Mouse (Mus musculus) midbrain, embryonic 11.5 days (tissue): ENCODE measurements around the gene Lat. TPM values are rescaled to one million over a fixed set of nuclear protein-coding genes. Genes with fewer than 3 reads are reported as not detected.
"Not testable (repeated sequence)": the region's sequence is repeated elsewhere in the genome, so short reads cannot be mapped to it uniquely, and the experiment has no call there.

Experiments used
- ATAC-seq: fragments of 200-750 bp; cut with Nextera tagmentation; 2 replicates; pipeline ENCODE4 v1.8.0; 2017; ENCODE audit warnings: moderate TSS enrichment, moderate library complexity; ENCODE audit not compliant: low FRiP score
- DNase-seq: peaks from one replicate; pipeline ENCODE4 v3.0.0; 2015; ENCODE audit warnings: low spot score; ENCODE audit errors: missing footprints
- H3K27ac ChIP-seq: fragments of 300-500 bp; sonication (generic); 2 replicates; pipeline ENCODE4 v1.5.1; 2014; ENCODE audit warnings: low read depth, low read length
- H3K27me3 ChIP-seq: fragments of 300-500 bp; sonication (generic); 2 replicates; pipeline ENCODE4 v1.6.1; 2014; ENCODE audit warnings: mild to moderate bottlenecking, low read length, moderate library complexity, mixed read lengths; ENCODE audit not compliant: control insufficient read depth, insufficient read depth
- H3K36me3 ChIP-seq: fragments of 300-500 bp; sonication (generic); 2 replicates; pipeline ENCODE4 v1.6.1; 2014; ENCODE audit warnings: mild to moderate bottlenecking, low read length, moderate library complexity, mixed read lengths; ENCODE audit not compliant: control insufficient read depth, insufficient read depth
- H3K4me1 ChIP-seq: fragments of 300-500 bp; sonication (generic); 2 replicates; pipeline ENCODE4 v1.6.1; 2014; ENCODE audit warnings: low read length; ENCODE audit not compliant: control insufficient read depth, insufficient read depth
- H3K4me2 ChIP-seq: fragments of 300-500 bp; sonication (generic); 2 replicates; pipeline ENCODE4 v1.6.1; 2014; ENCODE audit warnings: mild to moderate bottlenecking, moderate library complexity
- H3K4me3 ChIP-seq: fragments of 300-500 bp; sonication (generic); 2 replicates; pipeline ENCODE4 v1.5.1; 2014; ENCODE audit warnings: low read depth, low read length
- H3K9ac ChIP-seq: fragments of 300-500 bp; sonication (generic); 2 replicates; pipeline ENCODE4 v1.6.1; 2014; ENCODE audit warnings: low read length
- H3K9me3 ChIP-seq: fragments of 300-500 bp; sonication (generic); 2 replicates; pipeline ENCODE4 v1.6.1; 2016; ENCODE audit warnings: low read length; ENCODE audit not compliant: control insufficient read depth
- WGBS: fragments of 180-500 bp; shearing (Covaris S2); extraction: QIAGEN DNeasy Blood & Tissue Kit; methylation state at CpG from one replicate; pipeline ENCODE4 v1.1.7; 2014; 5-methylcytosine and 5-hydroxymethylcytosine counted together
- polyA plus RNA-seq: library from polyadenylated mRNA; unstranded; fragments of >200 nt; fragmentation: Nextera tagmentation; extraction: Ambion mirVana; gene quantifications from 2 replicates; pipeline ENCODE4 v1.2.1, GENCODE M21; 2014

Lat gene
- polyA plus RNA-seq = 1.8 and 2.7 TPM in 2 replicates

GRCm38 (mm10) chr7:126369393-126369792, at the start of gene Lat:
Gene Lat, minus strand, starts transcription at chr7:126369570.
- no peak; the same call in 1 of the 2 replicates for ATAC-seq
- Histone ChIP-seq H3K36me3 (peaks cover 8% of the 10 kb centered on the region; the same call in 1 of the 2 replicates), H3K4me1 (no peaks in the 10 kb centered on the region), H3K9ac (no peak within 1 kb of the TSS), H3K9me3 (no peaks in the 10 kb centered on the region), H3K4me3 (no peak within 1 kb of the TSS), H3K27ac (no peak within 1 kb of the TSS), H3K4me2 (no peak within 1 kb of the TSS), H3K27me3 (no peaks in the 10 kb centered on the region)
- WGBS = 81% methylated on average over 13 of the region's 13 CpGs
- no peak for DNase-seq

- WGBS = 74% methylated on average over 3 of the region's 3 CpGs
- DNase-seq (no peak), ATAC-seq (no peak)
- H3K36me3 ChIP-seq = no peaks in the 10 kb centered on the region
- H3K27ac ChIP-seq = no peak overlapping the region
- H3K4me1 ChIP-seq = peaks cover 4% of the 10 kb centered on the region
- no peak overlapping the region for H3K4me3 ChIP-seq
- H3K9ac ChIP-seq = no peak overlapping the region
- no peaks in the 10 kb centered on the region for H3K27me3 ChIP-seq
- no peak overlapping the region for H3K4me2 ChIP-seq
- H3K9me3 ChIP-seq = no peaks in the 10 kb centered on the region
These were observed 49.1 kb upstream of the Lat start for GRCm38 (mm10) chr7:126418496-126418895.

- 0 out of 2 replicates have a peak overlapping the region, but pooled peaks have one; percentile 7 for H3K27ac ChIP-seq
- H3K36me3 ChIP-seq = no peaks in the 10 kb centered on the region
- H3K4me3 ChIP-seq = no peak overlapping the region
- WGBS = 80% methylated on average over 4 of the region's 4 CpGs
- no peak overlapping the region for H3K9ac ChIP-seq
- no peaks in the 10 kb centered on the region for H3K9me3 ChIP-seq
- H3K4me1 ChIP-seq = peaks cover 4% of the 10 kb centered on the region
- no peak overlapping the region for H3K4me2 ChIP-seq
- ATAC-seq (no peak), DNase-seq (no peak)
- H3K27me3 ChIP-seq = no peaks in the 10 kb centered on the region
These were observed 48.2 kb upstream of the Lat start for GRCm38 (mm10) chr7:126417606-126418005.

- Histone ChIP-seq H3K9ac (no peak overlapping the region), H3K4me3 (no peak overlapping the region), H3K4me2 (no peak overlapping the region), H3K27ac (peak overlapping the region; percentile 7; the same call in 1 of the 2 replicates), H3K27me3 (no peaks in the 10 kb centered on the region), H3K36me3 (no peaks in the 10 kb centered on the region), H3K9me3 (no peaks in the 10 kb centered on the region), H3K4me1 (peaks cover 4% of the 10 kb centered on the region)
- no peak for DNase-seq
- 11% methylated on average over 8 of the region's 8 CpGs for WGBS
- no peak for ATAC-seq
These were observed 47.7 kb upstream of the Lat start for GRCm38 (mm10) chr7:126417045-126417444.

GRCm38 (mm10) chr7:126416615-126417014, 47.2 kb upstream of the Lat start:
- Histone ChIP-seq H3K36me3 (no peaks in the 10 kb centered on the region), H3K4me3 (no peak overlapping the region), H3K4me1 (peaks cover 4% of the 10 kb centered on the region), H3K27ac (no peak overlapping the region), H3K9ac (no peak overlapping the region), H3K27me3 (no peaks in the 10 kb centered on the region), H3K4me2 (no peak overlapping the region), H3K9me3 (no peaks in the 10 kb centered on the region)
- no peak; the same call in 1 of the 2 replicates for ATAC-seq
- 51% methylated on average over 2 of the region's 2 CpGs for WGBS
- no peak for DNase-seq

- peaks cover 4% of the 10 kb centered on the region for H3K4me1 ChIP-seq
- WGBS = 86% methylated on average over 6 of the region's 6 CpGs
These were observed 45.4 kb upstream of the Lat start, which contains the start of gene Cd19 for GRCm38 (mm10) chr7:126414725-126415124. Gene Cd19, minus strand, starts transcription at chr7:126414889.

GRCm38 (mm10) chr7:126411061-126411460, 41.7 kb upstream of the Lat start:
- no peak overlapping the region for H3K27ac ChIP-seq
- H3K4me3 ChIP-seq = no peak overlapping the region
- no peaks in the 10 kb centered on the region for H3K36me3 ChIP-seq
- no peaks in the 10 kb centered on the region for H3K27me3 ChIP-seq
- 88% methylated on average over 4 of the region's 4 CpGs for WGBS
- no peak overlapping the region for H3K9ac ChIP-seq
- no peak for DNase-seq
- no peaks in the 10 kb centered on the region for H3K9me3 ChIP-seq
- no peak overlapping the region for H3K4me2 ChIP-seq
- H3K4me1 ChIP-seq = no peaks in the 10 kb centered on the region
- ATAC-seq = no peak

More at GRCm38 (mm10) chr7:126414725-126415124, 45.4 kb upstream of the Lat start, which contains the start of gene Cd19:
- no peak for ATAC-seq
- H3K9ac ChIP-seq = no peak within 1 kb of the TSS
- no peak within 1 kb of the TSS for H3K27ac ChIP-seq
- no peak within 1 kb of the TSS for H3K4me2 ChIP-seq
- no peaks in the 10 kb centered on the region for H3K27me3 ChIP-seq
- no peak within 1 kb of the TSS for H3K4me3 ChIP-seq
- no peaks in the 10 kb centered on the region for H3K36me3 ChIP-seq
- no peaks in the 10 kb centered on the region for H3K9me3 ChIP-seq
- no peak for DNase-seq

GRCm38 (mm10) chr7:126408686-126409085, 39.3 kb upstream of the Lat start:
- Histone ChIP-seq H3K4me1 (no peaks in the 10 kb centered on the region), H3K9ac (no peak overlapping the region), H3K36me3 (no peaks in the 10 kb centered on the region), H3K4me2 (no peak overlapping the region), H3K27ac (no peak overlapping the region), H3K9me3 (no peaks in the 10 kb centered on the region), H3K27me3 (no peaks in the 10 kb centered on the region), H3K4me3 (no peak overlapping the region)
- ATAC-seq (no peak), DNase-seq (no peak)
- 90% methylated on average over 2 of the region's 2 CpGs for WGBS

GRCm38 (mm10) chr7:126402518-126402917, 33.1 kb upstream of the Lat start:
- not testable (repeated sequence) for DNase-seq, H3K9me3 ChIP-seq, H3K27ac ChIP-seq, H3K36me3 ChIP-seq, H3K4me3 ChIP-seq, H3K9ac ChIP-seq, H3K27me3 ChIP-seq, H3K4me2 ChIP-seq, H3K4me1 ChIP-seq, ATAC-seq
- WGBS = 83% methylated on average over 7 of the region's 8 CpGs
